Mouse (Mus musculus) C2C12 (cell line): Measurements from ENCODE around the gene H2-Aa.

Source experiments
- CTCF ChIP-seq: IDR thresholded peaks from one replicate; pipeline ENCODE4 v1.5.1; 2011; ENCODE audit not compliant: control insufficient read depth, insufficient read depth, insufficient read length
- MAX ChIP-seq: IDR thresholded peaks from one replicate; pipeline ENCODE4 v1.6.1; 2011; ENCODE audit warnings: mild to moderate bottlenecking, control low read depth

DNA sequence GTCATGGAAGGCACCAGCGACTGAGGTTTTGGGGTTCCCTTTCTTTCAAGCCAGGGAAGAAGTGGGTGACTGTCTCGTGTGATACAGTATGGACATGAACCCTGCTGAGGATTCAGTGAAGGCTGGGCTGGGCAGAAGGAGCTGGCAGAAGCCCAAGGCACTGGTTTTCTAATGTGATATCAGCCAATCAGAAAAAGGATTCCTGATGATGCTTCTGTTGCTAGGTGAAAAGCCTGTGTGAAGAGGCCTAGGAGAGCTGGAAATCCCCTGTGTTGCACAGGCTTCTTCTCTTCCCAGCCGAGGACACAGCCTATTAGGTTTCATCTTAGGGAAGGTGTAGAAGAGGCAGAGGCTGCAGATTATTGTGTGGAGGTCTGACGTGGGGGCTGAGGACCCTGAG lies 26.1 kb downstream of the H2-Aa start:
- TF ChIP-seq CTCF (no peak), MAX (no peak)
